Comparison of ENCODE assay signal across 9 mouse cellular contexts in genomic region chr15:103514914-103515313, GRCm38 (mm10). TPM values are rescaled to one million over a fixed set of nuclear protein-coding genes. Genes with fewer than 3 reads are reported as not detected.
A peak's percentile ranks its signal among the peaks of the same experiment; 100 is the strongest.
DNase-seq lines count a peak whose midpoint lies in the region; ATAC-seq and TF ChIP-seq lines count a peak whose summit lies in the region.
"Had no signal": no experiment of that assay in that cellular context is flagged by ENCODE, and none has a peak within 500 bp of the region (broad histone marks: within the 10 kb centered on the region; RNA-seq: fewer than 3 reads in every experiment).

No protein-coding gene starts in this region.

- H3K27ac ChIP-seq in embryonic facial prominence, embryonic 13.5 days, result no peak overlapping the region
- H3K27ac ChIP-seq in heart, postnatal 0 days (ENCODE audit: low read depth), result no peak overlapping the region

- H3K9ac ChIP-seq in embryonic facial prominence, embryonic 13.5 days, result peak overlapping the region; percentile 40; the same call in 1 of the 2 replicates
- no peak overlapping the region for H3K9ac ChIP-seq in heart, postnatal 0 days (replicated peaks; ENCODE audit: low read depth, low read length)

- DNase-seq in NIH3T3 (ENCODE audit: low read depth), result peak; percentile 66
- peak; percentile 27 for DNase-seq in heart, postnatal 0 days (ENCODE audit: low spot score)
- no peak for DNase-seq in thymus, postnatal 36 days
- DNase-seq in natural killer cell, adult 2 months (ENCODE audit: low spot score in 2 of 2), result no peak
- no peak for DNase-seq in adrenal gland, adult 8-10 months
- DNase-seq: adrenal gland, postnatal 10 days had no signal

- TF ChIP-seq EP300 in heart, postnatal 0 days (IDR thresholded peaks at IDR 0.05; ENCODE audit: low read depth), result no peak

- peaks cover 10% of the 10 kb centered on the region; the same call in 1 of the 2 replicates for H3K27me3 ChIP-seq in embryonic facial prominence, embryonic 13.5 days
- no peaks in the 10 kb centered on the region for H3K27me3 ChIP-seq in heart, postnatal 0 days (ENCODE audit: control insufficient read depth, insufficient read depth, low read length)

- WGBS in embryonic facial prominence, embryonic 13.5 days, result 31% methylated on average over 3 of the region's 3 CpGs
- WGBS in heart, postnatal 0 days, result 12% methylated on average over 3 of the region's 3 CpGs

- H3K4me3 ChIP-seq in embryonic facial prominence, embryonic 13.5 days, result peak overlapping the region; percentile 43
- H3K4me3 ChIP-seq in heart, postnatal 0 days (ENCODE audit: low read depth, low read length), result no peak overlapping the region

- no peaks in the 10 kb centered on the region for H3K9me3 ChIP-seq in embryonic facial prominence, embryonic 13.5 days
- H3K9me3 ChIP-seq in heart, postnatal 0 days (replicated peaks; ENCODE audit: control insufficient read depth, low read length), result no peaks in the 10 kb centered on the region

- no peaks in the 10 kb centered on the region for H3K36me3 ChIP-seq in embryonic facial prominence, embryonic 13.5 days
- no peaks in the 10 kb centered on the region for H3K36me3 ChIP-seq in heart, postnatal 0 days (replicated peaks; ENCODE audit: control insufficient read depth, insufficient read depth, low read length)

- peaks cover 31% of the 10 kb centered on the region for H3K4me1 ChIP-seq in embryonic facial prominence, embryonic 13.5 days
- peaks cover 7% of the 10 kb centered on the region; the same call in 1 of the 2 replicates for H3K4me1 ChIP-seq in heart, postnatal 0 days (ENCODE audit: control insufficient read depth, insufficient read depth)

- peak overlapping the region; percentile 64 for H3K4me2 ChIP-seq in embryonic facial prominence, embryonic 13.5 days
- peak overlapping the region; percentile 49 for H3K4me2 ChIP-seq in heart, postnatal 0 days (ENCODE audit: low read depth, low read length)

- ATAC-seq in embryonic facial prominence, embryonic 13.5 days (ENCODE audit: insufficient number of reproducible peaks, insufficient read depth, low FRiP score, low TSS enrichment, low read depth), result no peak
- no peak for ATAC-seq in heart, postnatal 0 days (ENCODE audit: insufficient read depth, low read depth)
- peak; percentile 30; the same call in 1 of the 2 replicates for ATAC-seq in megakaryocyte, adult 5-6 weeks (ENCODE audit: poor library complexity, severe bottlenecking)
- no peak for ATAC-seq in monocyte, adult 5-6 weeks (replicated peaks; ENCODE audit: insufficient number of reproducible peaks, low FRiP score, low TSS enrichment, poor library complexity, severe bottlenecking)

- no peak for TF ChIP-seq CTCF in heart, postnatal 0 days (IDR thresholded peaks at IDR 0.05; ENCODE audit: low read depth)

RNA-seq across cellular contexts. Expression of gene Pde1b, which starts 12.1 kb away (rescaled TPM):
- 7.1 and 8.8 TPM in 2 replicates for polyA plus RNA-seq in embryonic facial prominence, embryonic 13.5 days (2015; fragmentation: Nextera tagmentation; extraction: Ambion mirVana)
- total RNA-seq in heart, postnatal 0 days (2014; rRNA removed; ENCODE audit: low replicate concordance), result 0.88 and 4.0 TPM in 2 replicates
- polyA plus RNA-seq in heart, postnatal 0 days (2015; fragmentation: Nextera tagmentation; extraction: Ambion mirVana), result 1.2 and 1.3 TPM in 2 replicates
- total RNA-seq in megakaryocyte, adult 5-6 weeks (2015), result 13.2 and 16.8 TPM in 2 replicates
- 8.2 and 12.9 TPM in 2 replicates for total RNA-seq in megakaryocyte, adult 5-6 weeks (2017)
- 28.6 to 54.5 TPM (median 38.7 TPM) in 3 replicates for total RNA-seq in monocyte, adult 5-6 weeks (2017)
- 10 to 100 TPM in 2 of 4 experiments, 1 to 10 TPM in 2; 6.0 to 15.8 (median 10.5) TPM for total RNA-seq in adrenal gland, adult 8-10 months (2022)

RNA-seq across cellular contexts. Expression of gene Ppp1r1a, which starts 22.9 kb away (rescaled TPM):
- 12.6 and 16.9 TPM in 2 replicates for polyA plus RNA-seq in embryonic facial prominence, embryonic 13.5 days (2015; fragmentation: Nextera tagmentation; extraction: Ambion mirVana)
- 8.4 and 25.2 TPM in 2 replicates for total RNA-seq in heart, postnatal 0 days (2014; rRNA removed; ENCODE audit: low replicate concordance)
- polyA plus RNA-seq in heart, postnatal 0 days (2015; fragmentation: Nextera tagmentation; extraction: Ambion mirVana), result 36.3 and 43.4 TPM in 2 replicates
- not detected in 2 replicates for total RNA-seq in megakaryocyte, adult 5-6 weeks (2015)
- not detected in 2 replicates for total RNA-seq in megakaryocyte, adult 5-6 weeks (2017)
- not detected in 3 replicates for total RNA-seq in monocyte, adult 5-6 weeks (2017)
- total RNA-seq in adrenal gland, adult 8-10 months (2022), result 10 to 100 TPM in 3 of 4 experiments, 1 to 10 TPM in 1; 5.1 to 14.2 (median 12.8) TPM

RNA-seq across cellular contexts. Expression of gene Glycam1, which starts 50.0 kb away (rescaled TPM):
- not detected in 2 replicates for polyA plus RNA-seq in embryonic facial prominence, embryonic 13.5 days (2015; fragmentation: Nextera tagmentation; extraction: Ambion mirVana)
- not detected in 2 replicates for total RNA-seq in heart, postnatal 0 days (2014; rRNA removed; ENCODE audit: low replicate concordance)
- polyA plus RNA-seq in heart, postnatal 0 days (2015; fragmentation: Nextera tagmentation; extraction: Ambion mirVana), result not detected in 2 replicates
- not detected in 2 replicates for total RNA-seq in megakaryocyte, adult 5-6 weeks (2015)
- not detected in 2 replicates for total RNA-seq in megakaryocyte, adult 5-6 weeks (2017)
- not detected in 3 replicates for total RNA-seq in monocyte, adult 5-6 weeks (2017)
- total RNA-seq in adrenal gland, adult 8-10 months (2022), result not detected

Comparison
In these comparisons a context has a peak if more than half of its experiments do, and no peak if none do; other contexts are left out.
1. DNase-seq: peak in NIH3T3 (single experiment) and heart, postnatal 0 days (single experiment); none in thymus, postnatal 36 days (0 of 2), natural killer cell, adult 2 months (0 of 2) and adrenal gland, adult 8-10 months (single experiment).